Mouse (Mus musculus): ENCODE data around the gene Haus8. TPM values are rescaled to one million over a fixed set of nuclear protein-coding genes. Genes with fewer than 3 reads are reported as not detected.
"Not testable (repeated sequence)": the region's sequence is repeated elsewhere in the genome, so short reads cannot be mapped to it uniquely, and the experiment has no call there.

The Haus8 gene
- polyA plus RNA-seq, 1 experiment from 2014 or later, result 55.5 TPM

DNA sequence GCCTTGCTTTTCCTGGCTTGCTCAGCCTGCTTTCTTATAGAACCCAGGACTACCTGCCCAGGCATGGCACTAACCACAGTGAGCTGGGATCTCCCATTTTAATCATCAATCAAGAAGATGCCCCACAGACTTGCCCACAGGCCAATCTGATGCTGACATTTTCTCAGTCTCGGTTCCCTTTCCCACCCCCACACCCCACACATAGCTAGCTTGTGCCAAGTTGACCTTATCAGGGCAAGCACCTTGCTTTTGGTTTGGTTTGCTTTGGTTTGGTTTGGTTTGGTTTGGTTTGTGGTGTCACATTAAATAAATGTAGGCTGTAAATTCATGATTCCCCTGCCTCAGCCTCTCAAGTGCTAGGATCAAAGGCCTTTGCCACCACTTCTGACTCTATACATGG, 34.6 kb upstream of the Haus8 start:
- 95% methylated on average over 1 of the region's 1 CpGs for WGBS
- peaks cover 2% of the 10 kb centered on the region; the same call in 1 of the 2 replicates for H3K36me3 ChIP-seq (ENCODE audit: control insufficient read depth, insufficient read depth, low read length)

DNA sequence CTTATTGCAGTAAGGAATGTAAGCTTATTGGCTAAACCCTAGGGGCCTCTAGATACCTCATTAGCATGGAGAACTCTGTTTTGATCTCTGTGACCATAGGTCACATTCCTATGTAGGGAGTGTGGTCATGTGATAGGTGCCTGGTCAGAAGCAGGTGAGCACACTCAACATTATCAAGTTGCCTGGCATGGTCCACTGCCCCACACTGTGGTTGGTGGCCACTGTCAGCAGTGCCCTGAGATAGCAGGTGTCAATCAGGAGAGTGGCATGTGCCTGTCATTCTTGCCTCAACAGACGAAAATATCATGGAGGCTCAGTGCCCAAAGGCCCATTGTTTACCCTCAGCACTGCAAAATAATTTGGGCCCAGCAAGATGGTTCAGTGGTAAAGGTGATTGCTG, 33.3 kb upstream of the Haus8 start:
- Histone ChIP-seq H3K4me3 (ENCODE audit: low read length) (no peak overlapping the region), H3K27me3 (ENCODE audit: control insufficient read depth, insufficient read depth, low read length) (no peaks in the 10 kb centered on the region), H3K36me3 (ENCODE audit: control insufficient read depth, insufficient read depth, low read length) (peaks cover 6% of the 10 kb centered on the region; the same call in 1 of the 2 replicates), H3K9ac (ENCODE audit: low read depth, low read length) (no peak overlapping the region), H3K9me3 (ENCODE audit: control insufficient read depth, low read length) (peaks cover 7% of the 10 kb centered on the region; the same call in 1 of the 2 replicates), H3K4me2 (replicated peaks; ENCODE audit: low read depth, low read length) (no peak overlapping the region), H3K27ac (ENCODE audit: low read depth, low read length) (no peak overlapping the region), H3K4me1 (ENCODE audit: control insufficient read depth, insufficient read depth, low read length) (no peaks in the 10 kb centered on the region)
- no peak for ATAC-seq (ENCODE audit: low FRiP score, low TSS enrichment)
- 69% methylated on average over 1 of the region's 1 CpGs for WGBS

More for the DNA sequence above, 34.6 kb upstream of the Haus8 start:
- Histone ChIP-seq H3K4me2 (replicated peaks; ENCODE audit: low read depth, low read length) (no peak overlapping the region), H3K27me3 (ENCODE audit: control insufficient read depth, insufficient read depth, low read length) (no peaks in the 10 kb centered on the region), H3K9me3 (ENCODE audit: control insufficient read depth, low read length) (peaks cover 4% of the 10 kb centered on the region; the same call in 1 of the 2 replicates), H3K27ac (ENCODE audit: low read depth, low read length) (no peak overlapping the region), H3K4me1 (ENCODE audit: control insufficient read depth, insufficient read depth, low read length) (no peaks in the 10 kb centered on the region), H3K4me3 (ENCODE audit: low read length) (no peak overlapping the region), H3K9ac (ENCODE audit: low read depth, low read length) (no peak overlapping the region)
- ATAC-seq (ENCODE audit: low FRiP score, low TSS enrichment), result no peak

- H3K9me3 ChIP-seq (ENCODE audit: control insufficient read depth, low read length), result peaks cover 7% of the 10 kb centered on the region; the same call in 1 of the 2 replicates
- WGBS, result 91% methylated on average over 1 of the region's 1 CpGs
- H3K4me1 ChIP-seq (ENCODE audit: control insufficient read depth, insufficient read depth, low read length), result no peaks in the 10 kb centered on the region
- no peak overlapping the region for H3K9ac ChIP-seq (ENCODE audit: low read depth, low read length)
- no peak overlapping the region for H3K27ac ChIP-seq (ENCODE audit: low read depth, low read length)
- H3K4me3 ChIP-seq (ENCODE audit: low read length), result no peak overlapping the region
- peaks cover 8% of the 10 kb centered on the region for H3K36me3 ChIP-seq (ENCODE audit: control insufficient read depth, insufficient read depth, low read length)
- no peaks in the 10 kb centered on the region for H3K27me3 ChIP-seq (ENCODE audit: control insufficient read depth, insufficient read depth, low read length)
- H3K4me2 ChIP-seq (replicated peaks; ENCODE audit: low read depth, low read length), result no peak overlapping the region
- no peak for ATAC-seq (ENCODE audit: low FRiP score, low TSS enrichment)
Measured at GRCm38 (mm10) chr8:71303632-71304031, 30.9 kb upstream of the Haus8 start.

GRCm38 (mm10) chr8:71302788-71303187, 30.1 kb upstream of the Haus8 start:
- Histone ChIP-seq H3K36me3 (ENCODE audit: control insufficient read depth, insufficient read depth, low read length) (peaks cover 11% of the 10 kb centered on the region), H3K27me3 (ENCODE audit: control insufficient read depth, insufficient read depth, low read length) (no peaks in the 10 kb centered on the region), H3K4me3 (ENCODE audit: low read length) (no peak overlapping the region), H3K4me2 (replicated peaks; ENCODE audit: low read depth, low read length) (no peak overlapping the region), H3K27ac (ENCODE audit: low read depth, low read length) (no peak overlapping the region), H3K9ac (ENCODE audit: low read depth, low read length) (no peak overlapping the region), H3K4me1 (ENCODE audit: control insufficient read depth, insufficient read depth, low read length) (no peaks in the 10 kb centered on the region), H3K9me3 (ENCODE audit: control insufficient read depth, low read length) (peaks cover 7% of the 10 kb centered on the region; the same call in 1 of the 2 replicates)
- WGBS, result 81% methylated on average over 1 of the region's 1 CpGs
- no peak for ATAC-seq (ENCODE audit: low FRiP score, low TSS enrichment)

- Histone ChIP-seq H3K36me3 (ENCODE audit: control insufficient read depth, insufficient read depth, low read length) (peaks cover 15% of the 10 kb centered on the region), H3K4me3 (ENCODE audit: low read length) (no peak overlapping the region), H3K27me3 (ENCODE audit: control insufficient read depth, insufficient read depth, low read length) (no peaks in the 10 kb centered on the region), H3K4me2 (replicated peaks; ENCODE audit: low read depth, low read length) (no peak overlapping the region), H3K9ac (ENCODE audit: low read depth, low read length) (no peak overlapping the region), H3K9me3 (ENCODE audit: control insufficient read depth, low read length) (peaks cover 7% of the 10 kb centered on the region; the same call in 1 of the 2 replicates), H3K4me1 (ENCODE audit: control insufficient read depth, insufficient read depth, low read length) (no peaks in the 10 kb centered on the region), H3K27ac (ENCODE audit: low read depth, low read length) (no peak overlapping the region)
- ATAC-seq (ENCODE audit: low FRiP score, low TSS enrichment), result no peak
- 97% methylated on average over 3 of the region's 3 CpGs for WGBS
Measured at GRCm38 (mm10) chr8:71299716-71300115, 27.0 kb upstream of the Haus8 start.

GRCm38 (mm10) chr8:71297439-71297838, 24.7 kb upstream of the Haus8 start:
- H3K4me3 ChIP-seq (ENCODE audit: low read length), result no peak overlapping the region
- no peak for ATAC-seq (ENCODE audit: low FRiP score, low TSS enrichment)
- peaks cover 4% of the 10 kb centered on the region; the same call in 1 of the 2 replicates for H3K9me3 ChIP-seq (ENCODE audit: control insufficient read depth, low read length)
- WGBS, result 96% methylated on average over 1 of the region's 1 CpGs
- no peaks in the 10 kb centered on the region for H3K4me1 ChIP-seq (ENCODE audit: control insufficient read depth, insufficient read depth, low read length)
- no peak overlapping the region for H3K27ac ChIP-seq (ENCODE audit: low read depth, low read length)
- H3K9ac ChIP-seq (ENCODE audit: low read depth, low read length), result no peak overlapping the region
- no peak overlapping the region for H3K4me2 ChIP-seq (replicated peaks; ENCODE audit: low read depth, low read length)
- H3K36me3 ChIP-seq (ENCODE audit: control insufficient read depth, insufficient read depth, low read length), result peaks cover 13% of the 10 kb centered on the region
- no peaks in the 10 kb centered on the region for H3K27me3 ChIP-seq (ENCODE audit: control insufficient read depth, insufficient read depth, low read length)

DNA sequence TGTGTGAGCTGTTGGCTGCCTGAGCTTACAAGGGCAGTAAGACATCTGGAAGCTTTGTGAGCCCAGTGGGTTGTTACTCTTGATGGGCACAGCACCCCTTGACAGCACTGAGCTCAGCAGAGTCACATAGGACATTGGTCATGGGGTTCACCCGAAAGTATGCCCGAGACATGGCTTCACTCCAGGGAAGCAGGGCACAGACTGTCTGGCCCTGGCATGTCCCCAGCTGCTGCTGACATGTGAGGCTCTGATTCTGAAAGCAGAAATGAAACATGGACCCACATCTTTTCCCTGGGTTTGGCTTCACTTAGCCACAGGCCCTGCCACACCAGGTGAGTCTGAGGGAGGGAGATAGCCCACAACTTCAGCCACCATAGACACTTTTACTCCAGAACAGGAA, 24.1 kb upstream of the Haus8 start:
- Histone ChIP-seq H3K27me3 (ENCODE audit: control insufficient read depth, insufficient read depth, low read length) (no peaks in the 10 kb centered on the region), H3K9ac (ENCODE audit: low read depth, low read length) (no peak overlapping the region), H3K4me1 (ENCODE audit: control insufficient read depth, insufficient read depth, low read length) (no peaks in the 10 kb centered on the region), H3K9me3 (ENCODE audit: control insufficient read depth, low read length) (no peaks in the 10 kb centered on the region), H3K4me2 (replicated peaks; ENCODE audit: low read depth, low read length) (no peak overlapping the region), H3K4me3 (ENCODE audit: low read length) (no peak overlapping the region), H3K27ac (ENCODE audit: low read depth, low read length) (no peak overlapping the region), H3K36me3 (ENCODE audit: control insufficient read depth, insufficient read depth, low read length) (peaks cover 9% of the 10 kb centered on the region)
- 87% methylated on average over 2 of the region's 2 CpGs for WGBS
- ATAC-seq (ENCODE audit: low FRiP score, low TSS enrichment), result no peak

DNA sequence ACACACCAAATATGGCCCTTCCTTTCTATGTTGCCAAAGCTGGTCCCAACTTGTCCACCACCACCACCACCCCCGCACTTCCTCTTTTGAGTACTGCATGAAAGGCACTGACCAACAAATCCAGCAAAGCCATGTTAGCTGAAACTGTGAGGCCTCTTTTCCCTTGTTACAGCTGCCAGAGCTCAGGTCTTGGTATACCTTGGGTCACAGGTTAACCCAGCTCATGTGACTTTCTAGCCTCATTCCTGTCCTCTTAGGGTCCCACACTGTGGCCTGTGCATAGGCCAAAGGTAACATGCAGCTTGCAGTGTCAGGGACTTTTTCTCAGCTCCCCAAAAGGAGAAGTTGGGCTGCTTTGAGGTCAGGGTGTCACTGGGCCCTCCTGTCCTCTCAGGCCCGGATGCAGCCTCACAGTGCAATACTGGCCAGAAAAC, 23.5 kb upstream of the Haus8 start:
- H3K9me3 ChIP-seq (ENCODE audit: control insufficient read depth, low read length), result no peaks in the 10 kb centered on the region
- no peak overlapping the region for H3K4me2 ChIP-seq (replicated peaks; ENCODE audit: low read depth, low read length)
- H3K27ac ChIP-seq (ENCODE audit: low read depth, low read length), result no peak overlapping the region
- ATAC-seq (ENCODE audit: low FRiP score, low TSS enrichment), result no peak
- no peak overlapping the region for H3K4me3 ChIP-seq (ENCODE audit: low read length)
- no peak overlapping the region for H3K9ac ChIP-seq (ENCODE audit: low read depth, low read length)
- WGBS, result 82% methylated on average over 2 of the region's 2 CpGs
- no peaks in the 10 kb centered on the region for H3K4me1 ChIP-seq (ENCODE audit: control insufficient read depth, insufficient read depth, low read length)
- no peaks in the 10 kb centered on the region for H3K27me3 ChIP-seq (ENCODE audit: control insufficient read depth, insufficient read depth, low read length)
- H3K36me3 ChIP-seq (ENCODE audit: control insufficient read depth, insufficient read depth, low read length), result peaks cover 11% of the 10 kb centered on the region

- not testable (repeated sequence) for H3K4me2 ChIP-seq (replicated peaks; ENCODE audit: low read depth, low read length); ATAC-seq (ENCODE audit: low FRiP score, low TSS enrichment); H3K9me3 ChIP-seq (ENCODE audit: control insufficient read depth, low read length); H3K27ac ChIP-seq (ENCODE audit: low read depth, low read length); H3K4me1 ChIP-seq (ENCODE audit: control insufficient read depth, insufficient read depth, low read length); H3K9ac ChIP-seq (ENCODE audit: low read depth, low read length); H3K27me3 ChIP-seq (ENCODE audit: control insufficient read depth, insufficient read depth, low read length); H3K4me3 ChIP-seq (ENCODE audit: low read length)
- 91% methylated on average over 3 of the region's 3 CpGs for WGBS
- H3K36me3 ChIP-seq (ENCODE audit: control insufficient read depth, insufficient read depth, low read length), result peaks cover 25% of the 10 kb centered on the region
Measured at GRCm38 (mm10) chr8:71293930-71294329, 21.2 kb upstream of the Haus8 start.

Data from kidney, embryonic 14.5 days (tissue).